Mouse (Mus musculus) telencephalon, adult 2 months (tissue): ENCODE measurements around the gene Atp8a1.
"Not testable (repeated sequence)": the region's sequence is repeated elsewhere in the genome, so short reads cannot be mapped to it uniquely, and the experiment has no call there.

ENCODE experiments used
- DNase-seq: peaks from one replicate; pipeline ENCODE4 v3.0.0-alpha.2; 2011; ENCODE audit warnings: low read depth, low spot score

Atp8a1 gene

DNA sequence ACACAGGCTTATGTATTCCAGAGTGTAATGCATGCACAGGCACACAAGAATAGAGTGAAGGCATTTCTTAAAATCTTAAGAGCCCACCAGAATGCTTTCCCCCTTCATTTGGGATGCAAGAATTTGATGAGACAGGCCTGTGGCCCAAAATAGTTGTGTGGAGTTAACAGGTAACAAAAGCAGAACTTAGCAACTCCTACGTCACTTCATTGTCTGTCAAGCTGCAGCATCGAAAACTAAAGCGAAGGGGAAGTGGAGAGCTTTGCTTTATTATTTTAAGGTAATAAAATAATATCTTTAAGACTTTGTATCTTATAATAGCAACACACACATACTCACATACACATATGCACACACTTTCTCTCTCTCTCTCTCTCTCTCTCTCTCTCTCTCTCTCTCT lies 20.3 kb downstream of the Atp8a1 start:
- DNase-seq: no peak

DNA sequence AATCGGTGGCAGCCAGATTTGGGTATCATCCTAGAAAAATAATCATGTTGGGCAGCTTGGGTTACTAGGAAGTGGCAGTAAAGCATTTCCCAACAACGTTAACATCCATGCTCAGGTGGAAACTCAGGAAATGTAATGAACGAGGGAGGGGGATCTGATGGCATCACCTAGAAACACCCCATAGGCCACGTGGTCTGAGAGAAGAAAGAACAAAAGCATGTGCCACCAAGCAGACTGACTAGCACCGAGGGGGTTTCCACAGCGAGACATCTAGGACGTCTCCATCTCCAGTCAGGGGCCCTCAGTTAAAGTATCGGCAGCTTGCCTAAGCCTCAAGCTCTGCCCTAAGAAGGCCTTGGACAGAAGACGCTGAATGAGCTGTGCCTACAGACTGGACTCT lies 21.0 kb downstream of the Atp8a1 start:
- DNase-seq: no peak

DNA sequence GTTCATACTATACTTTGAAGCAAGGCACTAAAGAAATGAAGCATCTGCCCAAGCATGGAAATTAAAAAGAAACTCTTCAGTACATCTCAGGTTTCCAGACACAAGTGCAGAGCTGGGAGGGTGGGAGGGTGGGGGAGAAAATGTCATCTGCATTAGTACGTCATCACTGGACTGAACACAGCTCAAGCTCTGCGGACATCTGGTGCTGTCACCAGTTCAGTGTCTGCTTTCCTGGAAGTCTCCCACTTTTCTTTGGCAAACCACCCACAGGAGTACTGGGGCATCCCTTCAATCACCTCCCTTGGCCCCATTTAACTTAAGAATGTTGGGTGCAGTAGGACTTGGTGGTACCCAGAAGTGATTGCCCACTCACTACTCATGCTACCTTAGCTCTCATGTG lies 22.6 kb downstream of the Atp8a1 start:
- DNase-seq: no peak

DNA sequence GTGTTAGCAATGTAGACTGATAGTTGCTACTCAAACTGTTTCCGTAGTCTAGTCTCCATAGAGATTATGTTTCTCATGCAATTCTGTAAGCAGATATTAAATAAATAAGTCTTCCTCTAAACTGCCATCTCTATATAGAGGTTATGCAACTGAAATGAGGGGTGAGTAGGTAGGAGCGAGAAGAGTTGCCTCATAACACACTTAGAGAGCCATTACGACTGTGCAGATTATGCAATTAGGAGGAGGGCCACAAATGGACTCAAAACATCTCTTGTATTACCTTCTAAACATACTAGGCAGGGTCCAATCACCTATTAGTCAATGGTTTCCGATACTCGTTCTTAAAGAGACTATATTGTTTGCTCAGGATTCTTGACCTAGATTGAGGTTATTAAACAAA lies 23.5 kb downstream of the Atp8a1 start:
- no peak for DNase-seq

DNA sequence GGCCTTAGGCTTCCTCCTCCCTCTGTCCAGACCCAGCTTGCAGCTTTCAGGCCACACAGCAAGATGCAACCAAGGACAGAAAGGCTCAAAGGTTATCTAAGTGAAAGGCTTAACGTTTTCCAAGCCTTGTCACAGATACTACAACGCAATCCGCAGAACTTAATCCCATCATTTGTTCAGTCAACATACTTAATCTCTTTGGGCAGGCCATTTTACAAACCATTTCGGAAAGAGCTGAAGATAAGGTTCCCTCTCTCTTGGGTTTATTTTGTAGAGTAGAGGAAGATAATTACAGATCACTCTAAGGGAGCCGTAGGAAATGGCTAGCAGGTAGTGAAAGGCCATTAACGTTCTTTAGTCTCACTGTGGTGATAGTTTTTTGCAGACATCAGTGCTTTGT lies 24.6 kb downstream of the Atp8a1 start:
- DNase-seq: no peak

DNA sequence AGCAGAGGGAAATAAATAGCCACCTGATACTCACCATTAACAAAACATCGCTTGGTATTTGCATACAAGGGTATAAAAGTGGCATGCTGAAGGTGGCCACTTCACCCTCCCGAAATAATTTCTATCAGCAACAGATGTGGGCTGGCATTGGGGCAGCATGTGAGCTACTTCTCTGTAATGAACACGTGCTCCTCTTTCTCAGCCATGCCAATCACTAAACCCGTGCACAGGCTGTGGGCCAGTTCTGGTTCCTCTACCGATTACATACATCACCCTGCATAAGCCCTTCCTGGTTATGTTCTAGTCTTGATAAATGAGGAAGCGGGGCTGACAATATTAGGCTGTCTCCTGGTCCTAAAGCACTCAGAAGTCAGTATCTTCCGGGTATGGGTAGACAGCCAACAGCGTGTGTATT lies 25.2 kb downstream of the Atp8a1 start:
- DNase-seq: no peak

DNA sequence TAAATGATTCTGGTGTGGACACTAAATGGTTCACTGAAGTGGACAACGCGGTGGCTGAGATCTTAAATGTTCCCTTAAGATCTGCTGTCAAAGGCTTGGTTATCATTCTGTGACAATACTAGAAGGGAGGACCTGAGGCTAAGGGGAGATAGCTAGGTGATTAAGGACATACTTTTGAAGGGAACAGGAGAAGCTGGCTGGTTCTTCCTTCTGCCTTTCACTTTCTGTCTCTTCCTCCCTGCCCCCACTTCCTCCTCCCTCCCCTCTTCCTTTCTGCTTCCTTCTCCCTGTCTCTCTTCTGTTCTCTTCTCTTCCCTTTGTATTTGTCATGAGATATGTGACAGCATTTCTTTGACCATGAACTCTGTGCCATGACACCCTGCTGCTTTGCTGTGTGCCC lies 26.0 kb downstream of the Atp8a1 start:
- no peak for DNase-seq

DNA sequence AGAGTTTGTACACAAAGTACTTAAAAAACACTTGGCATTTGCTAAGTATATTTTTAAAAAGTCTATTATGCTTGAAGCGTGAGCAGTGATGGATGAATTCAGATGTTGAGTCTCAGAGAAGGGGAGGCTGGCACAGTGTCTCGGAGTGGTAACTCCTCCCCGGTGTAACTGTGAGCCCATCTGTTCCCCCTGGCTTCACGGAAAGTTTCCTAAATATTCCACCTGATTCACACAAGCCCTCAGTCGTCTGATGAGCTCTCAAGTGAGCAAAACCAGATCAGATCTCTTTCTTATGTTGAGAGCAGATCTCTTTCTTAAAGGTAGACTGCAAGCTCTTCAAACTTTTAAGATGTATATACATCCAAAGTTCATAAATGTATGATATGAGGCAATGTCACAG lies 27.8 kb downstream of the Atp8a1 start:
- no peak for DNase-seq

DNA sequence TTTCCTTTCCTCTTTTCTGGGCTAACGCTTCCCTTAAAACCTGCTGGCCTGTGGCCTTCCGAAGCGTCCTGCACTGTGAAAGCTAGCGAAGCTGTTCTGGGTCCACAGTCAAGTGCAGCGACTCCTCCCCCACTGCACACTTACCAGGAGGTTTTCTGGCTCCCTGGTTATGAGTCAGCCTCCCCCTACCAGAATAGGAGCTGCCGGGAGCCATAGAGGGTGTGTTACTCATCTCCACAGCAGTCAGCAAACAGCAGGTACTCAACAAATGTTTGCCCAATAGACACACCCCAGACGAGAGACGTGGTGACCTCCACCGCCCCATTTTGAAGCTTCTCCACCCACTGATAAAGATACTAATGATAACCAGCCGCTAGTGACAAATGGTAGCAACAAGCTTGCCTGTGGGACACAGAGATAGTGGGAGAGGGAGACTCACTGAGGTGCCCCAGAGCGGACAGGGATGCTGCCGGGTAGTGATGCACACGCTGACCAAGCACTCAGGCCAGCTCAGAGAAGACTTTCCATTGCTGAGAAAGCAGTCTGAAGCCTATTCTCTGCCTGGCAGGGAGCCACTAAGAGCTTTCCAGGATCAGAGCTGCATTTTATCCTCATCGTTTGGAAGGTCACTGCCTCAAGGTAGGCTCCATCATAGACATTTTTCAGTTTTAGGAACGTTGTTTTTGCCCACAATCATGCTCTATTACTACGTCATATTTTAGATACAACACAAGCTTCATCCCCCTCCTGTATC lies 31.5 kb downstream of the Atp8a1 start:
- no peak for DNase-seq

DNA sequence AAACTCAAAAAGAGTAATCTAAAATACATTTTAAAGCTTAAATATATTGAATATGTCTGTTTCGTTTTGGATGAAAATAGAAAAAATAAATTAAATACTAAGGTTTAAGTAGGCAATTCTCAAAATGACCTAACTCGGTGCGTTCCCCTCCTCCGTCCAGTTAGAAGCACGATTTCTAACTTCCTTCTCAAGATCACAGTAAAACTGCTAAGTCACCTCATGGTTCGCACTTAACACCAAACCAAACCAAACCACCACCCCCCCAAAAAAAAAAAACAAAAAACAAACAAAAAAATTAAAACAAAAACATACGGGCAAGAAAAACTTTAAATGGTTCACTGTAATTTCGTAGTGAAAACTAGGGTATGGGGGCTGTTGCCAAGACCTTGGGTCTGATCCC lies 32.2 kb downstream of the Atp8a1 start:
- DNase-seq: not testable (repeated sequence)

DNA sequence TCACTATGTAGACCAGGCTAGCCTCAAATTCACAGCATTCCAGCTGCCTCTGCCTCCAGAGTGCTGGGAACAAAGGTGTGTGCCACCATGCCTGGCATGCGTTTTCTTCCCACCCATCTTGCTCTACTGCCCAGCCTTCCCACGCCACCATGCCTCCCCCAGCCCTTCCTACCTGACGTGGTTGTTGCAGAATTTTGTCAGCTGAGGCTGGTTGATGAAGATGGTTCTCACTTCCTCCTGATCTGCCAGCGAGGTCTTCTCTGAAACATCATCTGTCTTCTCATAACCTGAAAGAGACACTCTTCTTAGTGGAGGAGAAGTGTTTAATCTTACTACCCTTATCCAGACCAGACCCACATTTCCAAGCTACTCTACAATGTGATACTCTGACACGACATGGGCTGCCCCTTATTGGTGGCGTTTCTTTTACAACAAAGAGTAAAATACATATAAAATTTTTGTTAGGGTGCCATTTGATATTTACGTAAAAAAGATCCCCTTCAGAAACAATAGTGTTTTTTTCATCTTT lies 32.7 kb downstream of the Atp8a1 start:
- no peak for DNase-seq

DNA sequence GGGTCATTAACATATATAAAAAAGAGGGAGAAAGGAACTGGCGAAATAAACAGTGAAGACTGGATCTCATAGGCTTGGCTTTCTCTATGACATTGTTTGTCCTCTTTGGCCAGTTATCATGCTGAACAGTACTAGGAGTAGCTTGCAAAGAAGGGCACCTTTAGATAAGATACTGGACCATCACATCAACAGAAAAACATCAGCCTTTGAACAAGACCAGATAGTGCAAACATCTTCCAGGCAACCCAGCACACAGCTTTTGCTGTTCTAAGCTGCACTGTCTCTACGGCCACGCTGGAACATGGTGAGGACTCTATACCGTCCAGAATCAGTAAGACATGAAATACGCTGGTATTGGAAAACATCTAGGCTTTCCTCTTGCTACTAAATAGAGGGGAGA lies 33.9 kb downstream of the Atp8a1 start:
- DNase-seq: no peak

DNA sequence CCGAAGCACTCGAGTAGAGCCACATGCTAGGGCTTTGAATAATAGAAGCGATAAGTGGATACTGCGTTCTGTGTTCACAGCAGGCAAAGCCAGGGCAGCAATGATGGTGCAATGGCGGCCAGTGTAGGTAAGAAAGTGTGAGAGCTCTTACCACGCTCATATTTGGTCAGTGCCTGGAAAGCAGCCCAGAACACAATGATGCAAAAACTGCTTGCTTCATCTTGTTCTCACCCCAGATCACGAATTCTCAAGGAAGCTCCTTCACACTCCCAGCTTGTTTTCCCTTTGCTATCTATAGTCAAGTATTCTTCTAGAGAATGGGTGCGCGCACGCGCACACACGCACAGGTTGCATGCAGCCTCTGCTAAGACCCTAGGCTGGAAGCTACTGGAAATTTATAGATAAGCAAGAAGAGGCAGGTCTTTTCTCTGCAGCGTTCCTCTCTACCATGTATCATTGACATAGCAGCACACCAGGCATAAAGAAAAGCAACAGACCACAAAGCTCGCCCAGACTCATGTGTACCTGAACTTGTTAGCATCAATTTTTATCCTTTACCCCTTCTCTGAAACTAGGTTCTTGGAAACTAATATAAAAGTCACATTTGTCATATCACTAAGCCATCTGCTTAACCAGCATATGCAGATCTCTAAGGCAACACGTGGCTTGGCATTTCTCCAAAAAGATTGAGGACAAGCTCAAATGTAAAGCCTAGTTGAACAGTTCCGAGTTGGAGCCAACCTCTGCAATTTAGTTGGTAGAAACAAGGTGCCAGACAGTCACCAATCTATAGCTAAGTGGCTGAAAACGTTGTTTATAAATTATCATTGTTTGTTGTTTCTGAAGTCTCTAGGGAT lies 44.8 kb downstream of the Atp8a1 start:
- peak; percentile 82 for DNase-seq

DNA sequence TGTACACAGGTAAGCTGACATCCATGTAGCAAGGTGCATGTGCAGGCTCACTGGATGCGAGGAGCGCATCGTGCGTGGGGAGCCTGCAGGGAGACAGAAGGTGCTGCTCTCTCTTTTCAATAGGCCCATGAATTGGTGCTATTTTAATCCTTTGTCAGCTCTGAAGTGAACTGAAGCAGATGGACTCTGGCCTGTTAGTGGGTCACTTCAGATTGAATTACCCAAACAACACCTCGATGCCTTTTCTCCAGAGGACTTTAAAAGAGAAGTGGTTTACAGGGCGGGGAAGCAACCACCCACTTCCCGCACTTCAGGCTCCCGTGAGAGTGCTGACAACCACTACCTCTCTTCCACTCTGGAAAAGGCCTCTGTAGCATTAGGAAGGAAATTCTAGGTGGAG lies 46.4 kb downstream of the Atp8a1 start:
- DNase-seq: no peak

DNA sequence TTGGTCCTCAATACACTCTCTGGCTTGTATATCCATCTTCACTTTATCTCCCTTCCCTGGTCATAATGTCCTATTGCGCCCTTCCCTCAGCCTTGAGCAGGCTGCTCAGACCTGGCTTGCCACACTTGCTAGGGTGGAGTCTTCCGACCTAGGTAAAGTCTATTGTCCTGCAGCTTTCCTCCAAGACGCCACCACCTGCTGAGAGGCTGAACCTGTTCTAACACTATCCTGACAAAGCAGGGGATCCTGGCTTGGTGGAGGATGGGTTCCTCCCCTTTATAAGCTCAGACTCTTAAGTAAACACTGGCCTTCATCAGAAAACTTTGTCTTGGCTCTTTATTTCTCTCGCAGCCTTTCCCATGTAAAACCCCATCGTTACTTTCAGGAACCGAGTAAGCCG lies 47.4 kb downstream of the Atp8a1 start:
- no peak for DNase-seq

DNA sequence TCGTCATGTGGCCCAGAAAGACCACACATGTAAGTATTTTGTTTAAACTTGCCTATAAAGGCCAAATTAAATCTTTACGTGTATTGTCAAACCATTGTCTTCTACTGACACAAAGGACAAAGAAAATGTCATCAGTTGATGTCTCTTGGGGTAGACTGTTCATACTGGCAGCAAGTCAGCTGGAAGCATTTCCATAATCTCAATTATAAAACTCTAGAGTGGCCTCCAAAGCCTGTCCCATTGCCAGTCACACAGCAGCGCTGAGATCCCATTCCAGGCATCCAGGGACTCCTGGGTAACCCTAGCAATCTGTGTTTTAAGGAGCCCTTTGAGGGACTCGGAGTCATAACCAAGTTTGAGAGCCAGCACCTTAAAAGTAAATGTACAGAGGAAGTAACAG lies 48.9 kb downstream of the Atp8a1 start:
- no peak for DNase-seq

DNA sequence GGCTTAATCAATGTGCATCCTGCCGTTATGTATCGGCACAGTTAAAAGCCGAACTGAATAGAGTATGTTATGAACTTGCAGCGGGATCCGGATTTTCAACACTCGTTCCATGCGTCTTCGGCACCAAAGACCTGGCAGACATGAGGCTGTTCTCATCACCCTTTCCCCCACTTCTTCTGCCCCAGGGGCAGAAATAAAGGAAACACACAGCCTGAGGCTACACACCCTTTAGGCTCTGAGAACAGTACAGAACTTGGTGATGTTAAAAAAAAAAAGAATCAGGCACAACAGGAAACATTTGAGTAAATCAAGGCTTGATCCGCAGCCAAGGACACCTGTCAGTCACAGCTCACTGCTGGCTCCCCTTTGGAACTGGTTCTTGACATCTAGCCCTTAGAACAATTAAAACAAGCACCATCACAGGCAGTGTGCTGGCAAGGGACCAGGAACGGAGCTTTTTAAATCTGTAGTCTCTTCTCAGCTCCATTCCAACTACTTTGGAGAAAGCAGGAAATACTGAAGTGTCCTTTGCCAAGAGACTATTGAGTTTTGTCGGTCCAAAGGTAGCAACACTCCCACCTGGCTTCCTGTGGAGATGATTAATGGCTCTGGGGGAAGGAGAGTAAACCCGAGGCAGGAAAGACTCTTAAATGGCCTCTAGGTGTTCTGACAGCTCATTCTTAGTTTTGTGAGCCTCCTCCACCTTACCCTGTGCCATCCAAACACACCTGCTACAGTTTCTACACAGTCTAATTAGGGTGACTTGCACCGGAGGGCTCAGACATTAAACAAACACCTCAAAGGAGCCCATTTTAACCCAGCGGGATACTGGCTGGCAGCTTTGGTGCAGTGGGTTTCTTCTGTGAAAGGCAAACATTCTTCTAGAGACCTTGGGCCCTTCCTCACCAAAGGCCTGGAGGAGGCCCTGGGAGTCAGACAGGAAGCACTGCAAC lies 50.0 kb downstream of the Atp8a1 start:
- DNase-seq: no peak

DNA sequence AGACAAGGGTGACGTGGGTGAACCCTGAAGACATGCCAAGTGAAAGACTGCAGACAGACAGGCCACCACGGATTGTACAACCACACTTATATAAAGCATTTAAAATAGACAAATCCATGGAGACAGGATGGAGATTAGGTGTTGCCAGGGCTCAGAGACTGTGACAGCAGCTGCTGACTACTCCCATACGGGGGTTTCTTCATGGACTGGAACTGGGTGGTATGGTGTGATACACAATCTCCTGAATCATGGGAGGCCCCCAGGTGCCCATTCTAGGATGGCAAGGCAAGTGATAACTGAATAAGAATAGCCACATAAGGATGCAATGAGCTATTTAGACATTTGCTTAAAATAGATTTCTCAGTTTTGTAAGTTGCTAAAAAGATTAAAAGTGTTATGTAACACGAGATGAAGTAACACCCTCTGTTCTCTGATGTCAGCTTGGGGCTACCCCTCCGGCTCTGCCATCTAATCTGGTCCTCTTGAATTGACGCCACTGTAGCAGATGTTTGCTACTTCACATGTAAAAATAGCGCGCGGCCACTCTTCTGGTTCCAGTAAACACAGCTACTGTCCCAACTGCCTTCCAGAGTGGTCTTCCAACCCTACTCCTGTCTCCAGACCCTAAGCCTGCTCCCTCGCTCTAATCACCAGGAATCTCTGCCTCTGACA lies 53.0 kb downstream of the Atp8a1 start:
- DNase-seq: peak; percentile 80

DNA sequence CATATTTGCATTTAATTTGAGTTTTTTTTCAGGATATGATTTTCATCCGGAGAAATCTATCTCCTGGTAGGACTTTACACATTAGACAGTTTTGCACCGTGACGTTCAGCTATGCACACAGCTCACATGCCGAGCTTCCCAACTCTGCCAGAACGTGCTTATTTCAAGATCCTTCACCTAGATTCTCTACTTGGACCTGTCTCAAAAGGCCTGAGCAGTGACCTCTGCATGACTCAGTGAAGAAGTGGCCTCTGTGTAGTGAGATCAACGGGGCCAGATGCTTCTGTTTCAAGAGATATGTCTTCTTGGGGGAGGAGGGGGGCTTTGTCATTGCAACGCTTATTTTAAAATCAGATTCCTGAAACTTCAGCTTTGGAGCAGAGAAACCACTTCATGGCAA lies 64.5 kb downstream of the Atp8a1 start:
- DNase-seq: no peak

DNA sequence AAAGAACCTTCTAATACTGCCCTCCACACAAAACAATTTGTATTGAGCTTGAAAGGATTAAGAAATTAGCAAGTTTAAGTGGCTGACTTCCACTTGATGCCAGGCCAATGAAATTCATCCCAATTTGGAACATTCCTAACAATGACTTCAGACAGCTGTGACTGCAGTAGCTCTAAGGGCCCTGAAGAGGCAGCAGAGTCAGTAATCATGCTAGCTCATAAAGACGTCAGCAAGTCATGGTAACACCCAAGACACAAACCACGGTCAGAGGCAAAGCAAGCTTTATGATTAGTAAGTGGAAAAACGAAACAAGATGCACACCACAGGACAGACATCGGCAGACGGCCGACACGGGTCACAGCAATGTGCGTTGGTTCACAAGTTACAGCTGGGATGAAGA lies 69.2 kb downstream of the Atp8a1 start:
- DNase-seq: peak; percentile 74

DNA sequence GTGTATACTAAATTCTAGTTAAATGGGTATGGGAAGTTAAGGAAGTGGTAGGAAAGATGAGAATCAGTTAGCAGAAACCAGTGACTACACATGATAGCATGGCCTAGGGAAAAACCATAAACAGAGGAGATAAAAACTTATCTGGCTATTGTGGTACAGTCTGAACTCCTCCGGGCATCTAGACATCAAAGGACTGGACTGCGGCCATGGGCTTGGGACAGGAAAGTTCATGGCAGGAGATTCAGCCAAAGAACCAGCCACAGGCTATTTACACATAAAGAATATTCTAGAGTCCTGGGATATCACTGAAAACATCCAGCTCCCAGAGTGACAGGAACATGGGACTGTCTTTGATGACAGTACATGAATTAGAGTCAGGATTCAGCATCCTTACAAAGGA lies 73.0 kb downstream of the Atp8a1 start:
- no peak for DNase-seq
